27 mouse cellular contexts compared by ENCODE assay signal in the genomic region with DNA sequence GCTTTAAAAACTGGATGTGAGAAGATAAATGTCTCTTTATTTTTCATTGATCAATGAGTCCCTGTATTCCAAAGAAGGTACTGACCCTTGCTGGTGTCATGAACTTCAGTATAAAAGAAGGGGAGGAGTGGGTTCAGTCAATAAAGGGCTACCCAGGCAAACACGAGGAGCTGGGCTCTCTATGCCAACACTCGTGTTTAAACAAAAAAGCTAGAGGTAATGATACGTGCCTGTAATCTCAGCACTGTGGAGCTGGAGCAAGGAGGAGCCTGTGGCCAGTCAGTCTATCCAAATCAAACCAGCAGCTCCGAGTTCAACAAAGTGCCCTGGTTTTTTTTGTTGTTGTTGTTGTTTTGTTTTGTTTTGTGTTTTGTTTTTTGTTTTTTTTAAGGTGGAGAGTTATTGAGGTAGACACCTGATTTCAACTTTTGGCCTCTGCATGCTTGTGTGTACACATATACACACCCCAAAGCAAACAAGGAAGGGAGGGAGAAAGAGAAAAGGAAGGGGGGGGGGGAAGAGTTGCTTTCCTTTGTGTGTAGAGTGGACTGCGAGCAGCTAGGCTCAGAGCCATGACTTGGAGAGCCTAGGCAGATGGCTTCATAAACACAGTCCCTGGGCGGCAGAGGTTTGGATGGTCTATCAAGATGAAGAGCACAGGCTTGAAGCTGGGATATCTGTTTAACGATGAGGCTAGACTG.
DNase-seq lines count a peak whose midpoint lies in the region; ATAC-seq and TF ChIP-seq lines count a peak whose summit lies in the region.
"Had no signal": no experiment of that assay in that cellular context is flagged by ENCODE, and none has a peak within 500 bp of the region (broad histone marks: within the 10 kb centered on the region; RNA-seq: fewer than 3 reads in every experiment).

No protein-coding gene starts in this region.

- no peak for TF ChIP-seq CTCF in forebrain, postnatal 0 days (IDR thresholded peaks at IDR 0.05; ENCODE audit: low read depth)
- no peak for TF ChIP-seq CTCF in lung, embryonic 14.5 days (IDR thresholded peaks at IDR 0.05; ENCODE audit: low read depth)

- H3K4me2 ChIP-seq in forebrain, embryonic 11.5 days (ENCODE audit: low read depth, low read length, severe bottlenecking) = no peak overlapping the region
- no peak overlapping the region for H3K4me2 ChIP-seq in forebrain, postnatal 0 days (ENCODE audit: low read depth)
- no peak overlapping the region for H3K4me2 ChIP-seq in lung, embryonic 14.5 days
- H3K4me2 ChIP-seq: embryonic facial prominence, embryonic 12.5 days; forebrain, embryonic 15.5 days; hindbrain, embryonic 12.5 days; limb, embryonic 15.5 days; neural tube, embryonic 13.5 days had no signal

- no peak overlapping the region for H3K4me3 ChIP-seq in forebrain, embryonic 11.5 days (ENCODE audit: low read depth, low read length)
- no peak overlapping the region for H3K4me3 ChIP-seq in forebrain, postnatal 0 days (ENCODE audit: low read depth, low read length)
- no peak overlapping the region for H3K4me3 ChIP-seq in lung, embryonic 14.5 days (ENCODE audit: low read depth, low read length)
- H3K4me3 ChIP-seq: embryonic facial prominence, embryonic 12.5 days; forebrain, embryonic 15.5 days; heart, embryonic 10.5 days; hindbrain, embryonic 12.5 days; limb, embryonic 10.5 days; limb, embryonic 15.5 days; neural tube, embryonic 13.5 days had no signal

- no peaks in the 10 kb centered on the region for H3K27me3 ChIP-seq in forebrain, embryonic 11.5 days (ENCODE audit: control insufficient read depth, insufficient read depth, low read length)
- H3K27me3 ChIP-seq in forebrain, postnatal 0 days (ENCODE audit: insufficient read depth, low read length) = no peaks in the 10 kb centered on the region
- H3K27me3 ChIP-seq in lung, embryonic 14.5 days (ENCODE audit: insufficient read depth, low read length) = no peaks in the 10 kb centered on the region
- H3K27me3 ChIP-seq: embryonic facial prominence, embryonic 12.5 days; forebrain, embryonic 15.5 days; hindbrain, embryonic 12.5 days; limb, embryonic 15.5 days had no signal

- H3K36me3 ChIP-seq in forebrain, embryonic 11.5 days (ENCODE audit: control insufficient read depth, insufficient read depth, low read length) = no peaks in the 10 kb centered on the region
- no peaks in the 10 kb centered on the region for H3K36me3 ChIP-seq in forebrain, postnatal 0 days (ENCODE audit: insufficient read depth)
- no peaks in the 10 kb centered on the region for H3K36me3 ChIP-seq in lung, embryonic 14.5 days (ENCODE audit: insufficient read depth)
- H3K36me3 ChIP-seq: embryonic facial prominence, embryonic 12.5 days; forebrain, embryonic 15.5 days; heart, embryonic 10.5 days; hindbrain, embryonic 12.5 days; limb, embryonic 10.5 days; limb, embryonic 15.5 days; neural tube, embryonic 13.5 days had no signal

- no peak overlapping the region for H3K27ac ChIP-seq in forebrain, embryonic 11.5 days (ENCODE audit: low read depth, low read length)
- H3K27ac ChIP-seq in forebrain, postnatal 0 days (ENCODE audit: low read depth, low read length) = no peak overlapping the region
- H3K27ac ChIP-seq in lung, embryonic 14.5 days (ENCODE audit: low read depth) = no peak overlapping the region
- H3K27ac ChIP-seq: embryonic facial prominence, embryonic 12.5 days; forebrain, embryonic 15.5 days; heart, embryonic 10.5 days; hindbrain, embryonic 12.5 days; limb, embryonic 10.5 days; limb, embryonic 15.5 days; macrophage; neural tube, embryonic 13.5 days had no signal

- intact Hi-C loops in gastrocnemius, postnatal 36 days (cut with DNase I) = no loop called here

- H3K4me1 ChIP-seq in forebrain, embryonic 11.5 days (replicated peaks; ENCODE audit: control insufficient read depth, insufficient read depth, low read length) = no peaks in the 10 kb centered on the region
- no peaks in the 10 kb centered on the region for H3K4me1 ChIP-seq in forebrain, postnatal 0 days (ENCODE audit: insufficient read depth)
- H3K4me1 ChIP-seq in lung, embryonic 14.5 days (ENCODE audit: insufficient read depth) = no peaks in the 10 kb centered on the region
- H3K4me1 ChIP-seq: embryonic facial prominence, embryonic 12.5 days; forebrain, embryonic 15.5 days; heart, embryonic 10.5 days; hindbrain, embryonic 12.5 days; limb, embryonic 15.5 days had no signal

- no peak for ATAC-seq in forebrain, embryonic 11.5 days (replicated peaks; ENCODE audit: low FRiP score)
- ATAC-seq in forebrain, postnatal 0 days = no peak
- peak; percentile 49; the same call in 1 of the 2 replicates for ATAC-seq in lung, embryonic 14.5 days (ENCODE audit: insufficient read depth)
- ATAC-seq: forebrain, embryonic 15.5 days; intestine, postnatal 0 days; Patski had no signal

- 63% methylated on average over 7 of the region's 7 CpGs for WGBS in forebrain, embryonic 11.5 days
- WGBS in forebrain, postnatal 0 days = 44% methylated on average over 7 of the region's 7 CpGs
- WGBS in lung, embryonic 14.5 days = 60% methylated on average over 7 of the region's 7 CpGs

- no peak overlapping the region for H3K9ac ChIP-seq in forebrain, embryonic 11.5 days (ENCODE audit: low read length)
- no peak overlapping the region for H3K9ac ChIP-seq in forebrain, postnatal 0 days
- H3K9ac ChIP-seq in lung, embryonic 14.5 days = no peak overlapping the region
- H3K9ac ChIP-seq: embryonic facial prominence, embryonic 12.5 days; forebrain, embryonic 15.5 days; hindbrain, embryonic 12.5 days; limb, embryonic 15.5 days; neural tube, embryonic 13.5 days had no signal

- peak; percentile 35 for DNase-seq in forebrain, embryonic 11.5 days (ENCODE audit: low spot score)
- DNase-seq in forebrain, postnatal 0 days = no peak
- DNase-seq in lung, embryonic 14.5 days = no peak
- no peak for DNase-seq in lung, adult 18-20 months
- DNase-seq in thymus, postnatal 4 days = peak; percentile 28
- no peak for DNase-seq in thymus, postnatal 10 days (ENCODE audit: low spot score in 2 of 2)
- no peak for DNase-seq in gastrocnemius, postnatal 36 days
- DNase-seq: adrenal gland, postnatal 10 days; cerebellum, adult 8-10 months; embryo, embryonic 11 days; heart, postnatal 36 days; kidney, adult 9 months; kidney, postnatal 10 days; layer of hippocampus, postnatal 36 days; lung, postnatal 10 days; retina, postnatal 1 day; right cerebral cortex, postnatal 14 days had no signal

- no peaks in the 10 kb centered on the region for H3K9me3 ChIP-seq in forebrain, embryonic 11.5 days (ENCODE audit: control insufficient read depth, low read length)
- H3K9me3 ChIP-seq in forebrain, postnatal 0 days (ENCODE audit: low read length) = no peaks in the 10 kb centered on the region
- H3K9me3 ChIP-seq in lung, embryonic 14.5 days (ENCODE audit: low read depth, low read length) = no peaks in the 10 kb centered on the region
- H3K9me3 ChIP-seq: embryonic facial prominence, embryonic 12.5 days; forebrain, embryonic 15.5 days; heart, embryonic 10.5 days; hindbrain, embryonic 12.5 days; limb, embryonic 10.5 days; limb, embryonic 15.5 days; neural tube, embryonic 13.5 days had no signal

Comparison
In these comparisons a context has a peak if more than half of its experiments do, and no peak if none do; other contexts are left out.
1. DNase-seq: peak in forebrain, embryonic 11.5 days (single experiment) and thymus, postnatal 4 days (single experiment); none in forebrain, postnatal 0 days (single experiment), lung, embryonic 14.5 days (single experiment), lung, adult 18-20 months (0 of 2), thymus, postnatal 10 days (0 of 2) and gastrocnemius, postnatal 36 days (0 of 2).